Comparison of ENCODE assay signal across 9 mouse cellular contexts in genomic region chr2:178101957-178102356, GRCm38 (mm10). TPM values are rescaled to one million over a fixed set of nuclear protein-coding genes. Genes with fewer than 3 reads are reported as not detected.
DNase-seq lines count a peak whose midpoint lies in the region; ATAC-seq and TF ChIP-seq lines count a peak whose summit lies in the region.
"Had no signal": no experiment of that assay in that cellular context is flagged by ENCODE, and none has a peak within 500 bp of the region (broad histone marks: within the 10 kb centered on the region; RNA-seq: fewer than 3 reads in every experiment).

No protein-coding gene starts in this region.

- DNase-seq in spleen, adult 2 months (ENCODE audit: low read depth in 1 of 2, low spot score in 2 of 2), result no peak
- no peak for DNase-seq in spleen, postnatal 4 days (ENCODE audit: low spot score in 2 of 2)
- peak; percentile 82 for DNase-seq in cerebellum, adult 9-11 months
- peak; percentile 52 to 83 for DNase-seq in frontal cortex, postnatal 36 days (ENCODE audit: low spot score in 2 of 2)
- peak; percentile 41 for DNase-seq in kidney, adult 18-20 months
- peak; percentile 77 for DNase-seq in limb, embryonic 10.5 days (ENCODE audit: low spot score)
- DNase-seq in midbrain, embryonic 14.5 days, result peak; percentile 80
- peak; percentile 59 for DNase-seq in thymus, postnatal 4 days

- H3K4me1 ChIP-seq in spleen, adult 2 months (ENCODE audit: control insufficient read depth, insufficient read depth, insufficient read length), result no peaks in the 10 kb centered on the region
- peaks cover 10% of the 10 kb centered on the region for H3K4me1 ChIP-seq in limb, embryonic 10.5 days
- H3K4me1 ChIP-seq in midbrain, embryonic 14.5 days (ENCODE audit: control insufficient read depth, insufficient read depth, low read length), result no peaks in the 10 kb centered on the region

- H3K36me3 ChIP-seq in spleen, adult 2 months (ENCODE audit: control insufficient read depth, insufficient read depth, low read length), result no peaks in the 10 kb centered on the region
- no peaks in the 10 kb centered on the region for H3K36me3 ChIP-seq in limb, embryonic 10.5 days
- H3K36me3 ChIP-seq in midbrain, embryonic 14.5 days (ENCODE audit: control insufficient read depth, insufficient read depth, low read length), result no peaks in the 10 kb centered on the region

- no peak overlapping the region for H3K4me3 ChIP-seq in spleen, adult 2 months (ENCODE audit: extremely low read depth, insufficient read depth, insufficient read length)
- no peak overlapping the region for H3K4me3 ChIP-seq in limb, embryonic 10.5 days
- H3K4me3 ChIP-seq in midbrain, embryonic 14.5 days (replicated peaks; ENCODE audit: low read depth, low read length), result no peak overlapping the region

- H3K9me3 ChIP-seq in limb, embryonic 10.5 days (replicated peaks), result no peaks in the 10 kb centered on the region
- no peaks in the 10 kb centered on the region for H3K9me3 ChIP-seq in midbrain, embryonic 14.5 days (ENCODE audit: control insufficient read depth, low read length)

- no peak overlapping the region for H3K9ac ChIP-seq in midbrain, embryonic 14.5 days (replicated peaks; ENCODE audit: low read length)

- no peak overlapping the region for H3K4me2 ChIP-seq in midbrain, embryonic 14.5 days (ENCODE audit: low read length)

- no peaks in the 10 kb centered on the region for H3K27me3 ChIP-seq in spleen, adult 2 months (ENCODE audit: control insufficient read depth, insufficient read depth, low read length)
- no peaks in the 10 kb centered on the region for H3K27me3 ChIP-seq in limb, embryonic 10.5 days (ENCODE audit: low read depth, poor library complexity, severe bottlenecking)
- no peaks in the 10 kb centered on the region for H3K27me3 ChIP-seq in midbrain, embryonic 14.5 days (ENCODE audit: control insufficient read depth, insufficient read depth, low read length)

- ATAC-seq in midbrain, embryonic 14.5 days (ENCODE audit: low FRiP score, low TSS enrichment), result peak; percentile 78

- TF ChIP-seq CTCF in spleen, adult 2 months (IDR thresholded peaks at IDR 0.05; ENCODE audit: extremely low read depth, insufficient read depth, insufficient read length, insufficient replicate concordance), result peak; percentile 40; the same call in 1 of the 2 replicates

- no peak overlapping the region for H3K27ac ChIP-seq in spleen, adult 2 months (ENCODE audit: insufficient read depth, low read length)
- H3K27ac ChIP-seq in limb, embryonic 10.5 days, result no peak overlapping the region
- H3K27ac ChIP-seq in midbrain, embryonic 14.5 days (replicated peaks; ENCODE audit: low read depth, low read length), result no peak overlapping the region
- H3K27ac ChIP-seq: macrophage had no signal

- WGBS in spleen, adult 2 months, result 15% methylated on average over 7 of the region's 7 CpGs
- 17% methylated on average over 7 of the region's 7 CpGs for WGBS in limb, embryonic 10.5 days
- 15% methylated on average over 7 of the region's 7 CpGs for WGBS in midbrain, embryonic 14.5 days

- no peak for TF ChIP-seq POLR2A in spleen, adult 2 months (IDR thresholded peaks at IDR 0.05; ENCODE audit: low read depth, low read length)

RNA-seq across cellular contexts. Expression of gene Phactr3, which starts 16.8 kb away (rescaled TPM):
- 0.22 and 0.54 TPM in 2 replicates for polyA plus RNA-seq in spleen, adult 2 months (2012; rRNA removed)
- polyA plus RNA-seq in limb, embryonic 10.5 days (2016; fragmentation: Nextera tagmentation; extraction: Ambion mirVana), result 8.1 and 8.3 TPM in 2 replicates
- polyA plus RNA-seq in midbrain, embryonic 14.5 days (2014; fragmentation: Nextera tagmentation; extraction: Ambion mirVana), result 62.5 and 79.2 TPM in 2 replicates
- polyA plus RNA-seq: macrophage had no signal

RNA-seq across cellular contexts. Expression of gene Zfp931, which starts 23.7 kb away (rescaled TPM):
- 0.32 and 0.34 TPM in 2 replicates for polyA plus RNA-seq in spleen, adult 2 months (2012; rRNA removed)
- 16.2 and 17.0 TPM in 2 replicates for polyA plus RNA-seq in limb, embryonic 10.5 days (2016; fragmentation: Nextera tagmentation; extraction: Ambion mirVana)
- 12.1 and 14.5 TPM in 2 replicates for polyA plus RNA-seq in midbrain, embryonic 14.5 days (2014; fragmentation: Nextera tagmentation; extraction: Ambion mirVana)

Comparison
In these comparisons a context has a peak if more than half of its experiments do, and no peak if none do; other contexts are left out.
1. DNase-seq: peak in cerebellum, adult 9-11 months (single experiment), frontal cortex, postnatal 36 days (2 of 2), kidney, adult 18-20 months (single experiment), limb, embryonic 10.5 days (single experiment), midbrain, embryonic 14.5 days (single experiment) and thymus, postnatal 4 days (single experiment); none in spleen, adult 2 months (0 of 2) and spleen, postnatal 4 days (0 of 2).